Mouse (Mus musculus) ES-Bruce4 (cell line): ENCODE data around the gene Sftpd. TPM values are rescaled to one million over a fixed set of nuclear protein-coding genes. Genes with fewer than 3 reads are reported as not detected.
A peak's percentile ranks its signal among the peaks of the same experiment; 100 is the strongest.

ENCODE experiments used
- H3K27ac ChIP-seq: 2 replicates; pipeline ENCODE4 v1.5.1; 2012; ENCODE audit warnings: low read length, inconsistent platforms; ENCODE audit not compliant: insufficient read depth
- H3K27me3 ChIP-seq: 2 replicates; pipeline ENCODE4 v1.6.1; 2012; ENCODE audit warnings: mild to moderate bottlenecking, low read length, inconsistent platforms; ENCODE audit not compliant: control insufficient read depth, poor library complexity, insufficient read depth, severe bottlenecking
- H3K36me3 ChIP-seq: 2 replicates; pipeline ENCODE4 v1.6.1; 2012; ENCODE audit warnings: inconsistent platforms, mild to moderate bottlenecking, low read length, moderate library complexity; ENCODE audit not compliant: control insufficient read depth, poor library complexity, insufficient read depth, severe bottlenecking
- H3K4me1 ChIP-seq: one replicate; pipeline ENCODE4 v1.8.1; 2011; ENCODE audit warnings: low read length; ENCODE audit not compliant: control insufficient read depth, insufficient read depth
- H3K4me3 ChIP-seq: 2 replicates; pipeline ENCODE4 v1.5.1; 2011; ENCODE audit warnings: low read depth, mild to moderate bottlenecking, low read length
- H3K9ac ChIP-seq: 2 replicates; pipeline ENCODE4 v1.6.1; 2012; ENCODE audit warnings: low read depth, mild to moderate bottlenecking, inconsistent platforms; ENCODE audit not compliant: poor library complexity, severe bottlenecking
- H3K9me3 ChIP-seq: replicated peaks from 2 replicates; pipeline ENCODE4 v1.6.1; 2012; ENCODE audit warnings: mild to moderate bottlenecking, low read length, inconsistent platforms; ENCODE audit not compliant: control insufficient read depth, poor library complexity, insufficient read depth, severe bottlenecking
- CTCF ChIP-seq: IDR thresholded peaks from one replicate; pipeline ENCODE4 v1.8.1; 2011; ENCODE audit warnings: low read depth, low read length
- EP300 ChIP-seq: IDR thresholded peaks from 2 replicates; pipeline ENCODE4 v1.6.1; 2011; ENCODE audit warnings: low read depth, low read length; ENCODE audit not compliant: insufficient read depth
- POLR2A ChIP-seq: IDR thresholded peaks from one replicate; pipeline ENCODE4 v1.8.1; 2011; ENCODE audit warnings: low read length; ENCODE audit not compliant: insufficient read depth
- polyA plus RNA-seq: library from polyadenylated mRNA; stranded (reverse); fragments of >200 nt; gene quantifications from 2 replicates; pipeline ENCODE4 v1.2.4, GENCODE M21; 2011; ENCODE audit warnings: low read depth; ENCODE audit not compliant: missing spikeins, insufficient read depth, insufficient read length

Gene Sftpd
- polyA plus RNA-seq: not detected in 2 replicates

- H3K36me3 ChIP-seq: no peaks in the 10 kb centered on the region
These were observed at the start of gene Sftpd for GRCm38 (mm10) chr14:41185059-41185821. Gene Sftpd (minus strand): TSS chr14:41185149.

DNA sequence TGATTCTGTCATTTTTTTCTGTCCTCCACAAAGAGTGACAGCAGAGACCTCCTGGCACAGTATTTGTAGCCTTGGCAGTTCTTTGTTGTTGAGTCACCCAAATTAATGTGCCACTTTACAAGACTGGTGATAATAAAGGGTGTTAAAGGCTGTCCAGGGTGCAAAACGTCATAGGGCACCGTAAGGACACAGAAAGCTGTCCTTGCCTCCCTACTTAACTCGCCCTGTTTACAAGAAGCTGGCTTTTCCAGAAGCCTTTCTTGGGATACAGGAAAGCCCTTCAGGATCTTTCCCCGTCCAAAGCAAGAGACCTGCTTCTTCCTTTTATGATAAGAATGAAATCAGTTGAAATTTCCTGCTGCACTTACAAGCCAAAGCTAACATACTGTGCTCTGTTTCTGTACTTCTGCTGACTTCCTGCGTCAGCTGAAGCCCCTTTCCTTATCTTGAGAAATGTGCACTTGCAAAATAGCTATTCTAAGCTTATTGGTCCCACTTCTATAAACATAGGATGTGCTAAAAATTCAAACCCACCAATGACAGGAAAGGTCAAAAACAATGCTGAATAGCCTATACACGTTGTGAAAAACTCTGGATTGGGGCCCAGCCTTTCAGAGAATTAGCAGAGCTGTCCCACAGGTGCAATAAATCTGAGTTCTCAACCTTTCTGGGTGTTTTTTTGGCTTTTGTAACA is 13.2 kb upstream of the Sftpd start:
- Histone ChIP-seq H3K4me3 (no peak overlapping the region), H3K27ac (no peak overlapping the region), H3K36me3 (no peaks in the 10 kb centered on the region), H3K4me1 (no peaks in the 10 kb centered on the region), H3K9me3 (0 out of 2 replicates have a peak, but pooled peaks cover 3% of the 10 kb centered on the region), H3K9ac (no peak overlapping the region), H3K27me3 (no peaks in the 10 kb centered on the region)
- TF ChIP-seq CTCF (no peak), POLR2A (no peak), EP300 (no peak)

More at GRCm38 (mm10) chr14:41185059-41185821, at the start of gene Sftpd:
- Histone ChIP-seq H3K4me1 (no peaks in the 10 kb centered on the region), H3K27ac (no peak within 1 kb of the TSS), H3K9ac (no peak within 1 kb of the TSS), H3K4me3 (no peak within 1 kb of the TSS), H3K9me3 (peaks cover 11% of the 10 kb centered on the region), H3K27me3 (no peaks in the 10 kb centered on the region; the same call in 1 of the 2 replicates)
- TF ChIP-seq CTCF: no peak
- no peak for TF ChIP-seq EP300
- no peak for TF ChIP-seq POLR2A

DNA sequence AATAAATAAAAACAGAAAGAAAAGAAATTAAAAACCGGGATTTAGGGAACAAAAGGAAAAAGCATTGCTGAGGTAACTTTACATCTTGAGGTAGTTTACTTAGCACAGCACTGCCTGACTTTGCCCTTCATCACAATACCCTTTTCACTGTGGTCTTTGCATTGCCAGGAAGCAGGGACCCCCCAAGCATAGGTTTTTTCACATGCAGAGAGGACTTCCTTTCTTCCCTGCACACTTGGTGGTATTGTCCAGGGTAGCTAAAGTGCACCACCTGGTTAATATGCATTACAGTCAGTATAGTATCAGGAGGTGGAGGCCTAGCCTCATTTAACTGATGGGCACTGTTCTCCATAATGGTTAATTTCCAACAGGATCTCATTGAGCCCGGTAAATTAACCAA is 4.5 kb upstream of the Sftpd start:
- H3K9me3 ChIP-seq: peaks cover 26% of the 10 kb centered on the region
- no peak for TF ChIP-seq EP300
- H3K4me1 ChIP-seq: no peaks in the 10 kb centered on the region
- H3K27me3 ChIP-seq: no peaks in the 10 kb centered on the region
- no peak overlapping the region for H3K4me3 ChIP-seq
- peak overlapping the region; percentile 77; the same call in 1 of the 2 replicates for H3K27ac ChIP-seq
- H3K36me3 ChIP-seq: no peaks in the 10 kb centered on the region
- H3K9ac ChIP-seq: no peak overlapping the region

DNA sequence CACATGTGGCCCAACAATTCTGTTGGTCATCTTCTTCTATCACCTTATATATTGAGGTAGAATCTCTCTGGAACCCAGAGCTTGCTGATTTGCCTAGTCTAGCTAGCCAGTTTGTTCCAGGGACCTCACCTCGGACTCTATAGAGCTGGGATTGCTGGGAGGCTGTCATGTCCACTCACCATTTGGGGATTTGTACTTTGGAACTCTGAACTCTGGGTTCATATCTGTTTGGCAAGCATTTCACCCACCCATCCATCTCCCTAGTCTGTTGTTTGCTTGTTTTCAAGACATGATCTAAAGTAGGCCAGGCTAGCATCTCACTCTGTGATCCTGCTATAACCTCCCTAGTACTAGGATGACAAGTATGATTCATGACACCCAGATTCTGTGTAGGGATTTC is 10.1 kb downstream of the Sftpd start:
- H3K27me3 ChIP-seq: no peaks in the 10 kb centered on the region
- H3K9ac ChIP-seq: no peak overlapping the region
- no peaks in the 10 kb centered on the region for H3K36me3 ChIP-seq
- no peaks in the 10 kb centered on the region for H3K9me3 ChIP-seq
- H3K4me3 ChIP-seq: no peak overlapping the region
- H3K4me1 ChIP-seq: no peaks in the 10 kb centered on the region
- no peak overlapping the region for H3K27ac ChIP-seq
- TF ChIP-seq POLR2A (no peak), EP300 (no peak), CTCF (no peak)

DNA sequence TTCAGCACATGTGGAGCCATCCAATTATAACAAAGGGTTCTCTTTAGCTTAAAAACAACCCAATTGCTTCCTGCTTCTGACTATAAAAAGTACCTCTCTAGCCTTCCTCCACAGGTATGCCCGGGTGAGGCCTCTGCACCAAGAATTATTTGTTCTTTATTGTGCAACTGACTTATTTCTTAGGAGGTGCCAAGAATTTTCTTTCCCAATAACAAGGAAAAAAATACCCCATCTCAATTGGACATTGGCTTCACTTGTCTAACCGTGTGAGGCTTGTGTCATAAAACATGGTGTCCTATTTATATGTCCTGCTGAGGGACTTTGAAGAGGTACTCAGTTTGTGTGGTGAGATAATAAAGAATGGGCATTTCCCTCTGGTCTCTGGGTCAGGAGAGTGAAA is 14.4 kb downstream of the Sftpd start:
- no peak for TF ChIP-seq EP300
- TF ChIP-seq POLR2A: no peak
- H3K4me3 ChIP-seq: no peak overlapping the region

GRCm38 (mm10) chr14:41168567-41168966 is 16.4 kb downstream of the Sftpd start:
- H3K4me1 ChIP-seq: no peaks in the 10 kb centered on the region
- no peak for TF ChIP-seq EP300
- TF ChIP-seq POLR2A: no peak
- TF ChIP-seq CTCF: no peak
- H3K9me3 ChIP-seq: no peaks in the 10 kb centered on the region
- no peak overlapping the region for H3K9ac ChIP-seq
- H3K36me3 ChIP-seq: no peaks in the 10 kb centered on the region
- H3K27ac ChIP-seq: no peak overlapping the region
- H3K27me3 ChIP-seq: no peaks in the 10 kb centered on the region
- no peak overlapping the region for H3K4me3 ChIP-seq

More for the DNA sequence above, 14.4 kb downstream of the Sftpd start:
- Histone ChIP-seq H3K27me3 (no peaks in the 10 kb centered on the region), H3K4me1 (no peaks in the 10 kb centered on the region), H3K9me3 (no peaks in the 10 kb centered on the region), H3K9ac (no peak overlapping the region), H3K27ac (no peak overlapping the region), H3K36me3 (no peaks in the 10 kb centered on the region)
